Mouse (Mus musculus) B cell, adult 62 days (primary cell): Measurements from ENCODE around the gene Olfr734. TPM values are rescaled to one million over a fixed set of nuclear protein-coding genes. Genes with fewer than 3 reads are reported as not detected.

Experiments used
- total RNA-seq: library from RNA; stranded (reverse); gene quantifications from 4 replicates; pipeline ENCODE4 v1.2.4, GENCODE M21; 2023

Olfr734 gene
- not detected in 4 replicates for total RNA-seq

DNA sequence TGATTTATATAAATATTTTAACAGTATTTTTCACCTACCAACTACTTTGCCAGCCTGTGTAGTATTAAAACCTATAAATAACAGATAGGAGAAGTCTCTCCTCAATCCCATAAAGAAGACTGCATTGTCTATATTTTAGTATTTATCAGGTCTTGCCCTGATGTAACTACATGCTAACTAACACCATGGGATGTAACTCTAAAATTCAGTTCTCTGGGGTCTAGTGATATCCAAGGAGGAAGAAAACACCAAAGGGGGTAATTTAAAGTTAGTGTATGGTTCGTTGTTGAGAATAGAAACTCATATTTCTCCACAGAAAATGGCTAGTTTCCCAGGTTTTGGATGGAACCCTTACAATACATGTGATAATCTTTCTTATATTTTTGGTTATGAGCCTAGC lies at the start of gene Olfr734:
Olfr734 (minus strand) TSS at position 101 of the 400 bp plus-strand sequence.

DNA sequence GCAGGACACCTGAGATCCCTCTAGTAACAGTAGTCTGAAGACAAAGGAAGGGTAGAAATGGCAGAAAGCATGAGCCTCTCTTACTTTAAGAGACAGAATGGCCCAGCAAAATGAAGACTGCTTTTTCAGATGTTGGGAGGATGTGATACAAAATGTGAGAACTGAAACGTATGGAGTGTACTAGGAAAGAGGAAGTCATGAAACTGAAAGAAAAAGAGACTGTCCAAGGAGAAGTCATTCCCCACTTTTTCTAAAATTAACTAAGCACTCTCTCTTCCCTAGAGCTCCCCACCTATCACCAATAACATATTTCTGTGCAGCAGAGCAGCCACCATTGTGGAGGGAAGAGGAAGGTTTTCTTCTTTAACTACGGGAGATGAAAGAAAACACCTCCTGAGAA lies 31.0 kb upstream of the Olfr734 start, which contains the start of gene Tlr11:
Tlr11 (plus strand) TSS at position 322 of the 400 bp plus-strand sequence.

DNA sequence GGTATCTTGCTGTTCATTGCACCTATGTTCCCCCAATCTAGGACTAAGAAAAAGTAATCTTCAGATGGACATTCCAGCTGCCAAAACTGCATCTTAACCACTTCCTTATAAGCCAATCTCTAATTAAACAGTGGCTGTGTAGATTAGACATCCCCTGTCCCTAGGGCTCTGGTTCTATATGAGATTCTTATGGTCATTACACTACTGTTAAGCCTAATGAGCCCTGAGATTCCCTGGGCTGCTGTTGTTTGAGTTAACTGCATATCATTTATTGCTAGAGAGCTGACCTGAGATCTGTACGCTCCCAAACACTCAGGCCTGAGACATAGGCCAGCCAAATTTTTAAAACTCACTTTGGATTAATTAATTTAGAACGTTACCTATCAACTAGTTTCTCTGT lies 22.2 kb upstream of the Olfr734 start, which contains the start of gene Olfr735:
Olfr735 (minus strand) TSS at position 77 of the 400 bp plus-strand sequence.

DNA sequence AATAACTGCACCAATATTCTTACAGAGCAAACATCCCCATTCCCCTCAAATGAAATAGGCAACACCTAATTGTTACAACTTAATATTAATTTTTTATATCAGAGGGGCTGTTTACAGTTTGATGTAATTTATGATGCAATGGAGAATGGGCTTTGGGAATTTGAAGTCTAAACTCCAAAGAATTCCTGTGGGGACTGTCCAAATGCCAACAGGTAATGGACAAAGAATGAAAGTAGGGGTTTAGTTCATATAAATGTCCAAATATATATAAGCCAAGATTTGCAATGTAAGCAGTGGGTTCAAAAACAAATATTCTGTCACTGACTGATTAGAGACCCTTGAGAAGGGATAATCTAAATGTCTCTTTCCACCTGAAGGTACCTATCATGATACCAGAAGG lies 25.1 kb downstream of the Olfr734 start, which contains the start of gene Olfr733:
Olfr733 (minus strand) TSS at position 101 of the 400 bp plus-strand sequence.

DNA sequence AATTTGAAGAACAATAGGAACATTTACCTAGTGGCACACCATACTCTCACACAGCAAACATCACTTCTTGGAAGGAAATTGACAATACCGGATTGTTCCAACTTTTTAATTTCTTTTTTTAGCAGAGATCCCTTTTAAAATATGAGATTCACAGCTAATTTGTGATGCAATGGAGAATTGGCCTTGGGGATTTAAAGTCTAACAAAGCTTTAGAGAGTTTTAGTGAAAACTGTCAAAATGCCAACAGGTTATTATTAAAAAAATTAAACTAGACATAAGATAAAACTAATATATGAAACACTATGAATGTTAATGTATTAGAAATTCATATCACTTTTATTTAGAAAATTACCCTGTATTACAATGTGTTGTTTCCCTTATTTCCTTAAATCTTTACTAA lies 42.5 kb downstream of the Olfr734 start, which contains the start of gene Olfr732:
Olfr732 (minus strand) TSS at position 101 of the 400 bp plus-strand sequence.

Other genes with a start within 250 kb of the Olfr734 start
- gene Olfr726, start 235.8 kb downstream of the Olfr734 start, total RNA-seq: not detected in 4 replicates
- not detected in 4 replicates for gene Olfr727, start 203.6 kb downstream of the Olfr734 start, total RNA-seq
- gene Olfr728, start 184.1 kb downstream of the Olfr734 start, total RNA-seq: not detected in 4 replicates
- gene Olfr729, start 173.9 kb downstream of the Olfr734 start, total RNA-seq: not detected in 4 replicates
- not detected in 4 replicates for gene Olfr730, start 138.6 kb downstream of the Olfr734 start, total RNA-seq
- not detected in 4 replicates for gene Olfr731, start 84.9 kb downstream of the Olfr734 start, total RNA-seq
- gene Olfr732, start 42.6 kb downstream of the Olfr734 start, total RNA-seq: not detected in 4 replicates
- gene Olfr733, start 25.2 kb downstream of the Olfr734 start, total RNA-seq: not detected in 4 replicates
- gene Olfr735, start 22.1 kb upstream of the Olfr734 start, total RNA-seq: 0.13 TPM in 1 of 4 replicates, not detected in the others
- not detected in 4 replicates for gene Tlr11, start 31.2 kb upstream of the Olfr734 start, total RNA-seq
- not detected in 4 replicates for gene Olfr736, start 54.4 kb upstream of the Olfr734 start, total RNA-seq
- gene Olfr738, start 80.8 kb upstream of the Olfr734 start, total RNA-seq: not detected in 4 replicates
- not detected in 4 replicates for gene Olfr739, start 91.9 kb upstream of the Olfr734 start, total RNA-seq
- gene Olfr740, start 118.8 kb upstream of the Olfr734 start, total RNA-seq: not detected in 4 replicates
- gene Olfr741, start 146.0 kb upstream of the Olfr734 start, total RNA-seq: not detected in 4 replicates
- not detected in 4 replicates for gene Olfr742, start 176.8 kb upstream of the Olfr734 start, total RNA-seq
- gene Olfr743, start 195.1 kb upstream of the Olfr734 start, total RNA-seq: not detected in 4 replicates